Mouse (Mus musculus) forebrain, embryonic 15.5 days (tissue): ENCODE data around the gene Cdkal1. TPM values are rescaled to one million over a fixed set of nuclear protein-coding genes. Genes with fewer than 3 reads are reported as not detected.

ENCODE experiments used
- ATAC-seq: fragments of 200-750 bp; cut with Nextera tagmentation; replicated peaks from 2 replicates; pipeline ENCODE4 v1.8.0; 2017; ENCODE audit warnings: mild to moderate bottlenecking, moderate TSS enrichment, moderate library complexity
- H3K27ac ChIP-seq: fragments of 300-500 bp; sonication (generic); replicated peaks from 2 replicates; pipeline ENCODE4 v1.5.1; 2015; ENCODE audit warnings: mild to moderate bottlenecking, inconsistent platforms
- H3K27me3 ChIP-seq: fragments of 300-500 bp; sonication (generic); 2 replicates; pipeline ENCODE4 v1.6.1; 2015; ENCODE audit warnings: inconsistent platforms
- H3K36me3 ChIP-seq: fragments of 300-500 bp; sonication (generic); 2 replicates; pipeline ENCODE4 v1.6.1; 2015; ENCODE audit warnings: mild to moderate bottlenecking, inconsistent platforms
- H3K4me1 ChIP-seq: fragments of 300-500 bp; sonication (generic); 2 replicates; pipeline ENCODE4 v1.6.1; 2015; ENCODE audit warnings: inconsistent platforms
- H3K4me2 ChIP-seq: fragments of 300-500 bp; sonication (generic); replicated peaks from 2 replicates; pipeline ENCODE4 v1.6.1; 2015; ENCODE audit warnings: mild to moderate bottlenecking, inconsistent platforms
- H3K4me3 ChIP-seq: fragments of 300-500 bp; sonication (generic); 2 replicates; pipeline ENCODE4 v1.5.1; 2015; ENCODE audit warnings: mild to moderate bottlenecking, inconsistent platforms
- H3K9ac ChIP-seq: fragments of 300-500 bp; sonication (generic); replicated peaks from 2 replicates; pipeline ENCODE4 v1.6.1; 2015; ENCODE audit warnings: mild to moderate bottlenecking, inconsistent platforms
- H3K9me3 ChIP-seq: fragments of 300-500 bp; sonication (generic); 2 replicates; pipeline ENCODE4 v1.6.1; 2016; ENCODE audit warnings: inconsistent platforms
- WGBS: fragments of 180-500 bp; shearing (Covaris S2); methylation state at CpG from one replicate; pipeline ENCODE4 v1.1.7; 2015; ENCODE audit warnings: mixed read lengths; 5-methylcytosine and 5-hydroxymethylcytosine counted together
- polyA plus RNA-seq: library from polyadenylated mRNA; unstranded; fragments of >200 nt; fragmentation: Nextera tagmentation; extraction: Ambion mirVana; gene quantifications from 2 replicates; pipeline ENCODE4 v1.2.1, GENCODE M21; 2015

Gene Cdkal1
- polyA plus RNA-seq, 1 experiment from 2014 or later: 28.0 TPM

GRCm38 (mm10) chr13:29588693-29589092 is 266.8 kb downstream of the Cdkal1 start:
- Histone ChIP-seq H3K27ac (no peak overlapping the region), H3K9me3 (no peaks in the 10 kb centered on the region; the same call in 1 of the 2 replicates), H3K4me1 (no peaks in the 10 kb centered on the region), H3K27me3 (no peaks in the 10 kb centered on the region), H3K4me2 (no peak overlapping the region), H3K4me3 (no peak overlapping the region), H3K36me3 (peaks cover 5% of the 10 kb centered on the region; the same call in 1 of the 2 replicates), H3K9ac (no peak overlapping the region)
- no peak for ATAC-seq
- WGBS: 91% methylated on average over 4 of the region's 4 CpGs

- H3K4me3 ChIP-seq: no peak overlapping the region
- H3K4me2 ChIP-seq: no peak overlapping the region
- H3K36me3 ChIP-seq: no peaks in the 10 kb centered on the region
- ATAC-seq: peak; percentile 29; the same call in 1 of the 2 replicates
- 59% methylated on average over 9 of the region's 9 CpGs for WGBS
- no peaks in the 10 kb centered on the region for H3K9me3 ChIP-seq
- H3K27ac ChIP-seq: no peak overlapping the region
- no peak overlapping the region for H3K9ac ChIP-seq
- no peaks in the 10 kb centered on the region for H3K27me3 ChIP-seq
- 0 out of 2 replicates have a peak, but pooled peaks cover 3% of the 10 kb centered on the region for H3K4me1 ChIP-seq
Measured at GRCm38 (mm10) chr13:29581762-29582700, 273.4 kb downstream of the Cdkal1 start.

- Histone ChIP-seq H3K9me3 (no peaks in the 10 kb centered on the region), H3K27ac (no peak overlapping the region), H3K4me1 (0 out of 2 replicates have a peak, but pooled peaks cover 3% of the 10 kb centered on the region), H3K4me3 (no peak overlapping the region), H3K4me2 (no peak overlapping the region), H3K36me3 (no peaks in the 10 kb centered on the region), H3K9ac (no peak overlapping the region), H3K27me3 (no peaks in the 10 kb centered on the region)
- WGBS: 91% methylated on average over 7 of the region's 7 CpGs
- no peak for ATAC-seq
Measured at GRCm38 (mm10) chr13:29580780-29581179, 274.7 kb downstream of the Cdkal1 start.

- H3K9me3 ChIP-seq: no peaks in the 10 kb centered on the region
- 90% methylated on average over 3 of the region's 3 CpGs for WGBS
- no peak for ATAC-seq
Measured at GRCm38 (mm10) chr13:29580009-29580408, 275.5 kb downstream of the Cdkal1 start.

GRCm38 (mm10) chr13:29578621-29579020 is 276.9 kb downstream of the Cdkal1 start:
- H3K4me1 ChIP-seq: 0 out of 2 replicates have a peak, but pooled peaks cover 3% of the 10 kb centered on the region
- no peak overlapping the region for H3K9ac ChIP-seq
- WGBS: 43% methylated on average over 3 of the region's 3 CpGs
- no peak for ATAC-seq
- H3K36me3 ChIP-seq: no peaks in the 10 kb centered on the region
- H3K27ac ChIP-seq: no peak overlapping the region
- no peaks in the 10 kb centered on the region for H3K9me3 ChIP-seq
- no peaks in the 10 kb centered on the region for H3K27me3 ChIP-seq
- no peak overlapping the region for H3K4me2 ChIP-seq
- no peak overlapping the region for H3K4me3 ChIP-seq

More at GRCm38 (mm10) chr13:29580009-29580408, 275.5 kb downstream of the Cdkal1 start:
- Histone ChIP-seq H3K4me1 (0 out of 2 replicates have a peak, but pooled peaks cover 3% of the 10 kb centered on the region), H3K9ac (no peak overlapping the region), H3K4me2 (no peak overlapping the region), H3K4me3 (no peak overlapping the region), H3K36me3 (no peaks in the 10 kb centered on the region), H3K27me3 (no peaks in the 10 kb centered on the region), H3K27ac (no peak overlapping the region)

GRCm38 (mm10) chr13:29574784-29575183 is 280.7 kb downstream of the Cdkal1 start:
- Histone ChIP-seq H3K36me3 (no peaks in the 10 kb centered on the region), H3K27ac (no peak overlapping the region), H3K9me3 (no peaks in the 10 kb centered on the region), H3K27me3 (no peaks in the 10 kb centered on the region), H3K4me3 (no peak overlapping the region), H3K9ac (no peak overlapping the region), H3K4me2 (no peak overlapping the region), H3K4me1 (no peaks in the 10 kb centered on the region)
- no peak for ATAC-seq
- 53% methylated on average over 1 of the region's 1 CpGs for WGBS

- H3K36me3 ChIP-seq: no peaks in the 10 kb centered on the region
- no peaks in the 10 kb centered on the region for H3K4me1 ChIP-seq
- H3K4me3 ChIP-seq: no peak overlapping the region
- no peak overlapping the region for H3K9ac ChIP-seq
- no peaks in the 10 kb centered on the region for H3K9me3 ChIP-seq
- no peak overlapping the region for H3K4me2 ChIP-seq
- WGBS: 81% methylated on average over 2 of the region's 2 CpGs
- H3K27ac ChIP-seq: no peak overlapping the region
- no peak for ATAC-seq
- H3K27me3 ChIP-seq: no peaks in the 10 kb centered on the region
Measured at GRCm38 (mm10) chr13:29572477-29572876, 283.0 kb downstream of the Cdkal1 start.

- Histone ChIP-seq H3K27ac (peak overlapping the region; percentile 86), H3K36me3 (no peaks in the 10 kb centered on the region), H3K9ac (no peak overlapping the region), H3K4me3 (no peak overlapping the region), H3K9me3 (no peaks in the 10 kb centered on the region), H3K4me1 (peaks cover 15% of the 10 kb centered on the region), H3K27me3 (no peaks in the 10 kb centered on the region), H3K4me2 (no peak overlapping the region)
- 11% methylated on average over 5 of the region's 5 CpGs for WGBS
- peak; percentile 95 for ATAC-seq
Measured at GRCm38 (mm10) chr13:29565710-29566109, 289.8 kb downstream of the Cdkal1 start.

- no peak overlapping the region for H3K9ac ChIP-seq
- 47% methylated on average over 3 of the region's 3 CpGs for WGBS
Measured at GRCm38 (mm10) chr13:29559188-29559587, 296.3 kb downstream of the Cdkal1 start.

GRCm38 (mm10) chr13:29555160-29555785 is 300.2 kb downstream of the Cdkal1 start:
- WGBS: 72% methylated on average over 9 of the region's 9 CpGs
- no peaks in the 10 kb centered on the region for H3K9me3 ChIP-seq
- H3K4me2 ChIP-seq: no peak overlapping the region
- ATAC-seq: no peak
- no peak overlapping the region for H3K9ac ChIP-seq
- H3K27me3 ChIP-seq: no peaks in the 10 kb centered on the region
- no peaks in the 10 kb centered on the region for H3K36me3 ChIP-seq
- 0 out of 2 replicates have a peak overlapping the region, but pooled peaks have one; percentile 23 for H3K27ac ChIP-seq
- H3K4me3 ChIP-seq: no peak overlapping the region
- H3K4me1 ChIP-seq: peaks cover 13% of the 10 kb centered on the region

More at GRCm38 (mm10) chr13:29559188-29559587, 296.3 kb downstream of the Cdkal1 start:
- Histone ChIP-seq H3K4me2 (no peak overlapping the region), H3K4me3 (no peak overlapping the region), H3K36me3 (no peaks in the 10 kb centered on the region), H3K9me3 (no peaks in the 10 kb centered on the region), H3K4me1 (peaks cover 5% of the 10 kb centered on the region; the same call in 1 of the 2 replicates), H3K27me3 (no peaks in the 10 kb centered on the region), H3K27ac (no peak overlapping the region; the same call in 1 of the 2 replicates)
- ATAC-seq: no peak

GRCm38 (mm10) chr13:29553792-29554191 is 301.7 kb downstream of the Cdkal1 start:
- no peak overlapping the region for H3K9ac ChIP-seq
- H3K27me3 ChIP-seq: no peaks in the 10 kb centered on the region
- peaks cover 13% of the 10 kb centered on the region for H3K4me1 ChIP-seq
- no peaks in the 10 kb centered on the region for H3K9me3 ChIP-seq
- no peaks in the 10 kb centered on the region for H3K36me3 ChIP-seq
- H3K27ac ChIP-seq: no peak overlapping the region
- no peak overlapping the region for H3K4me2 ChIP-seq
- no peak for ATAC-seq
- H3K4me3 ChIP-seq: no peak overlapping the region

GRCm38 (mm10) chr13:29552322-29552870 is 303.1 kb downstream of the Cdkal1 start:
- H3K36me3 ChIP-seq: no peaks in the 10 kb centered on the region
- H3K4me1 ChIP-seq: peaks cover 13% of the 10 kb centered on the region
- H3K4me2 ChIP-seq: no peak overlapping the region
- no peak overlapping the region for H3K4me3 ChIP-seq
- no peak overlapping the region for H3K9ac ChIP-seq
- 66% methylated on average over 5 of the region's 5 CpGs for WGBS
- no peaks in the 10 kb centered on the region for H3K9me3 ChIP-seq
- H3K27me3 ChIP-seq: no peaks in the 10 kb centered on the region
- H3K27ac ChIP-seq: no peak overlapping the region
- no peak for ATAC-seq
